ENCODE assay signal across 34 mouse cellular contexts in genomic region chr5:76193075-76193474, GRCm38 (mm10).
"Had no signal": no experiment of that assay in that cellular context is flagged by ENCODE, and none has a peak within 500 bp of the region (broad histone marks: within the 10 kb centered on the region; RNA-seq: fewer than 3 reads in every experiment).

No protein-coding gene starts in this region.

- ATAC-seq: hindbrain, embryonic 16.5 days; hindbrain, postnatal 0 days; inflammation-experienced regulatory T-cells, adult 6 months; intestine, embryonic 15.5 days; intestine, embryonic 16.5 days; intestine, postnatal 0 days had no signal

- H3K9me3 ChIP-seq: heart, embryonic 10.5 days; heart, embryonic 12.5 days; heart, embryonic 15.5 days; hindbrain, embryonic 10.5 days; hindbrain, embryonic 12.5 days; hindbrain, embryonic 13.5 days; hindbrain, embryonic 15.5 days; intestine, embryonic 15.5 days; kidney, embryonic 15.5 days had no signal

- H3K9ac ChIP-seq: heart, embryonic 12.5 days; heart, embryonic 15.5 days; hindbrain, embryonic 12.5 days; hindbrain, embryonic 13.5 days; hindbrain, embryonic 14.5 days; hindbrain, embryonic 15.5 days; intestine, embryonic 15.5 days; kidney, embryonic 15.5 days had no signal

- H3K4me1 ChIP-seq: hindbrain, embryonic 15.5 days had no signal

- H3K4me3 ChIP-seq: heart, embryonic 10.5 days; heart, embryonic 12.5 days; heart, embryonic 15.5 days; hindbrain, embryonic 10.5 days; hindbrain, embryonic 12.5 days; hindbrain, embryonic 13.5 days; hindbrain, embryonic 15.5 days; intestine, embryonic 15.5 days; kidney, embryonic 15.5 days; layer of hippocampus, adult 2 months had no signal

- H3K4me2 ChIP-seq: heart, embryonic 11.5 days; heart, embryonic 12.5 days; heart, embryonic 15.5 days; hindbrain, embryonic 12.5 days; hindbrain, embryonic 13.5 days; hindbrain, embryonic 14.5 days; hindbrain, embryonic 15.5 days; intestine, embryonic 15.5 days; kidney, embryonic 15.5 days had no signal

- H3K27me3 ChIP-seq: heart, embryonic 12.5 days; heart, embryonic 15.5 days; hindbrain, embryonic 12.5 days; hindbrain, embryonic 13.5 days; hindbrain, embryonic 15.5 days; intestine, embryonic 15.5 days; kidney, embryonic 15.5 days had no signal

- DNase-seq: heart, postnatal 10 days; heart, postnatal 14 days; heart, postnatal 36 days; heart, postnatal 4 days; kidney, adult 11 months; kidney, adult 18-20 months; kidney, adult 2 months; kidney, adult 8-10 months; kidney, adult 9 months; kidney, postnatal 10 days; kidney, postnatal 14 days; kidney, postnatal 25 days; kidney, postnatal 36 days; kidney, postnatal 4 days; layer of hippocampus, adult 9-11 months; layer of hippocampus, postnatal 36 days had no signal

- H3K36me3 ChIP-seq: hindbrain, embryonic 15.5 days had no signal

- H3K27ac ChIP-seq: heart, embryonic 10.5 days; hindbrain, embryonic 10.5 days; hindbrain, embryonic 12.5 days; hindbrain, embryonic 13.5 days; hindbrain, embryonic 14.5 days; hindbrain, embryonic 15.5 days; hindbrain, postnatal 0 days; intestine, embryonic 15.5 days; kidney, embryonic 15.5 days; kidney, postnatal 0 days; layer of hippocampus, adult 2 months had no signal
